Mouse (Mus musculus) ES-Bruce4 (cell line): ENCODE measurements around the gene Kalrn.

Experiments
- CTCF ChIP-seq: IDR thresholded peaks from one replicate; pipeline ENCODE4 v1.8.1; 2011; ENCODE audit warnings: low read depth, low read length
- POLR2A ChIP-seq: IDR thresholded peaks from one replicate; pipeline ENCODE4 v1.8.1; 2011; ENCODE audit warnings: low read length; ENCODE audit not compliant: insufficient read depth

- TF ChIP-seq CTCF (no peak), POLR2A (no peak)
Measured at GRCm38 (mm10) chr16:34080818-34081217, 492.5 kb downstream of the Kalrn start.
